Comparison of ENCODE assay signal across 11 mouse cellular contexts in the genomic region with DNA sequence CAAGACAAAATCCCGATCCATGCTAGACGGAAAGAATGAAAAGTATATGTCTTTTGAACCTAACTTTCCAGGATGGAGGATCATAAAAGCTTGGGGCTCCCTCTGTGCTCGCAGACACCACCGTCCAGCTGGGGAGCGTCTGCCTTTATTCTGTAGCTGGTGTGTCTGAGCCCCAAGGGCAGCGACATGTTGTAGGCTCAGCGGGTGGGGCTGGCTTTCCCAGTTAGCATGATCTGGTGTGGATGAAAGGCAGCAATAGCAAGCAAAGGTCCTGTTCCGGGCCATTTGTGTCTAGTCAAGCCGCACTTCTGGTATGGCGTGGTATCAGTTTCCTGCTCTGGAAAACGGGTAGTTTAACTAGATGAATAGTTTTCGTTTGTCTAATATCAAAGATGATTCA.
"Had no signal": no experiment of that assay in that cellular context is flagged by ENCODE, and none has a peak within 500 bp of the region (broad histone marks: within the 10 kb centered on the region; RNA-seq: fewer than 3 reads in every experiment).

No protein-coding gene starts in this region.

- ATAC-seq: liver, embryonic 12.5 days; midbrain, embryonic 16.5 days had no signal

- H3K4me3 ChIP-seq: kidney, embryonic 15.5 days; limb, embryonic 15.5 days; liver, embryonic 12.5 days; midbrain, embryonic 10.5 days; neural tube, embryonic 13.5 days had no signal

- DNase-seq: kidney, postnatal 25 days; lung, embryonic 14.5 days; lung, postnatal 10 days; lung, postnatal 4 days had no signal

- H3K27ac ChIP-seq: kidney, embryonic 15.5 days; limb, embryonic 15.5 days; liver, embryonic 12.5 days; neural tube, embryonic 13.5 days; stomach, postnatal 0 days had no signal
